Mouse (Mus musculus): ENCODE data around the gene Tmem229b. TPM values are rescaled to one million over a fixed set of nuclear protein-coding genes. Genes with fewer than 3 reads are reported as not detected.
A peak's percentile ranks its signal among the peaks of the same experiment; 100 is the strongest.

The Tmem229b gene
- total RNA-seq, 1 experiment from 2014 or later: 27.7 TPM

DNA sequence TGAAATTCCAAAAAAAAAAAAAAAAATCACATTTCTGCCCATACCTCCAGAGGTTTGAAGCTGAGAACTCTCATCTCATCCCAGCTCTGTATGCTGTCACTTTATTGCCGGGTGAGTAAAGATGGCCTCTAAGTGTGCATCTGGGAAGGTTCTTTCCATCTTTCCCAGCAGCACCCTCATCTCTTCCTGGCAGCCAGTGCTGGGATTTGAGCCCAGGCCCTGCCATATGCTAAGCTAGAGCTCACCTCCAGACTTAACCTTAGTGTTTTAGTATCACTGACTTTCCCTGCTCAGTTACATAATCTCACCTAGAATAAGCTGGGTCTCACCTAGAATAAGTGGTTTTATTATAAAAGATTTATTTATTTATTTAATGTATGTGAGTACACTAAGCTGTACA, 14.5 kb upstream of the Tmem229b start:
- ATAC-seq (replicated peaks in 1 of 2; ENCODE audit: insufficient read depth in 1 of 2, low FRiP score in 2 of 2, low TSS enrichment in 1 of 2, low read depth in 1 of 2, poor library complexity in 2 of 2, severe bottlenecking in 2 of 2): no peak

DNA sequence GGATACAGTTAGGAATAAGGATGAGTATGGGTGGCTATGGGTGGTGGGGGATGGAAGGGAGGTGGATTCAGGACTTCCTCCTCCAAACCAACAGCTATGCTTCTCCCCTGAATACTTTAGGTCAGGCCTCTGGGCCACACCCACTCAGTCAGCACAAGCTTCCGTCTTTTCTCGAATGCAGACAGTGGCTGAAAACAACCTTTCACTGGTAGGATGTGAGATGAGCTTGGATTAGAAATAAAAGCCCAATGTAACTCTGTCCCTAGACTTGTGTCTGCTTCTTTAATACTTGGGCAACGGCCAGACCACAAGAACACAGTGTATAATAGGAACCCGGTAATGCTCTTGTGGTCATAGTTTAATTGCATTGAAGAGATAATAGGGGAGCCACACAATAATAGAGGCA, 10.6 kb upstream of the Tmem229b start:
- peak; percentile 76 to 77 for ATAC-seq (replicated peaks in 1 of 2; ENCODE audit: insufficient read depth in 1 of 2, low FRiP score in 2 of 2, low TSS enrichment in 1 of 2, low read depth in 1 of 2, poor library complexity in 2 of 2, severe bottlenecking in 2 of 2)

DNA sequence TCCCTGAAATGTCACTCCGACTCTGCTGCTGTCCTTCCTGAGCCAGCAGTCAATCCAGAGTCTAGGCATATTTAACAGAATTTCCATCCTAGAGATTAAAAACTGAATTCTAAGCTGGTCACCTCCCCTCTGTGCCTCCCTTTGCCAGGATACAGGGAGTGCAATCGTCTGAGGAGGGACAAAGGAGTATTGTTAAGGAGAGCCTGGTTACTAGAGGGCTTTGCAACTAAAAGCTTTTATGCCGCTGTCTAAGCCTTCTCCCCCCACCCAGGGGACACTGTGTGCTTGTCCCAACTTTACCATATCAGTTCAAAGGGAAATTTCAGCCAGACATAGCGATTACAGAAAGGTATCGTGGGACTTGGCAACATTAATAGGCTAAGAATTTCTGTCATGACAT, 8.7 kb upstream of the Tmem229b start:
- no peak for ATAC-seq (replicated peaks in 1 of 2; ENCODE audit: insufficient read depth in 1 of 2, low FRiP score in 2 of 2, low TSS enrichment in 1 of 2, low read depth in 1 of 2, poor library complexity in 2 of 2, severe bottlenecking in 2 of 2)

DNA sequence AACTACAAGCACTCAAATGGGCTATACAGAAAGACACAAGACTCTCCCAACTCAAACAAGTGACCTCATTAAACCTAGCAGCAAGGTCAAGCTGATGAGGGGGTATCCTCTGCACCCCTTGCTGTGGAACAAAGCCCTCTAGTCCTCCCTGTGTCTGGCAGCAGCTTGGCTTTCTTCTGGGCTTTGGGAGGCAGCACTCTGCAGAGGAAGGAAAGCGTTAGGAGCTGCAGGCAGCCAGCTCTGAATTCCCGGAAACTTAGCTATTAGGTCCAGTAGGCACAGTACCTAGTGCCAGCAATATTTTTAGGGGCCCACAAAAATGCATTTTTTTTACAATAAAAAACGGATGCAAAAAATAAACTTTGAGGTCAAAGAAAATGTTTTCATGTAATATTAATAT, 3.1 kb upstream of the Tmem229b start:
- ATAC-seq (replicated peaks in 1 of 2; ENCODE audit: insufficient read depth in 1 of 2, low FRiP score in 2 of 2, low TSS enrichment in 1 of 2, low read depth in 1 of 2, poor library complexity in 2 of 2, severe bottlenecking in 2 of 2): no peak

DNA sequence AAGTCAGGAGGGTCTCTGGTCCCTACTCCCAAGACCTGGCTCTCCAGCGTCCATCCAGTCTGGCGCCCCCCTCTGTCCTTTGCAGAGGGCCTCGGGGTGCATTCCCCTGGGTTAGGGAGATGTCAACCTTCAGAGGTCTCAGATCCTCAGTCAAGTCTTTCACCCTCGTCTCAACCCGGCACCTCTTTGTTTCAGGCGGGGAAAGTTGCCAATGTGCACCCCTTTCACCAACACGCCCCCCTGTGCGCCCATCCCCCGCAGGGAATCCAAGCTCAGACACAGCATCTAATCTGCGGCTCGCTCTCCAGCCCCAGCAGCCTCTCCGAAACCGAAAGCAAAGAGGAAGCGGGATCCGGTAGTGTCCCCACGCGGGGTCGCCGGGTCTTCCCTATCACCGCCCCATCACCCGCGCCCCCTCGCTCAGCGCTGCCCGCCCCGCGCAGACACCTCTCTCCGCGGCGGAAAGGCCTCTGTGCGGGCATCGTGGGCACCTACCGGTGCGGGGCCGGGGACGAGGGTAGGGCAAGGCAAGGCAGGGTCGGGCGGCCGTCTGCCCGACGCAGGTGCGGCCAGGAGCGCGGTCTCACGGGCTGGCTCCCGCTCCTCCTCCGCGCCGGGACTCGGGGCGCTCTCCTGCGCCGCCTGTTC, 825 bp downstream of the Tmem229b start:
- ATAC-seq (replicated peaks in 1 of 2; ENCODE audit: insufficient read depth in 1 of 2, low FRiP score in 2 of 2, low TSS enrichment in 1 of 2, low read depth in 1 of 2, poor library complexity in 2 of 2, severe bottlenecking in 2 of 2): peak; percentile 66 to 80

DNA sequence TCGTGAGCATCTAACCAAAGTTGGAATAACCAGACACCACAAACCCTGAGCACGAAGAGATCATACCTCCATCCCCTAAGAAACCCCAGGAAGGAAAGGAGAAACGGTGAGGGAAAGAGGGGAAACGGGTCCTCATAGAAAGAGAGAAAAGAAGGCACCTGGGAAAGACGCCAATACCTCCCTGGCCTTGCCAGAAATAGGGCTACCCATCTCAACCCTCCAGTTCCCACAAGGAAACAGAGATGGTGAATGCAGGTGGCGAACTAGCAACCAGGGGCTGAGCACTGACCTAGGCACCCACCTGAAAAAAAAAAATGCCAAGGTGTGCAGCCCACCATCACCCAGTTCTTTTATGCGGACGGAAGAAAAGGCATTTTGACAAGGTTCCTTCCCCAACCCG, 1.4 kb downstream of the Tmem229b start:
- no peak for ATAC-seq (replicated peaks in 1 of 2; ENCODE audit: insufficient read depth in 1 of 2, low FRiP score in 2 of 2, low TSS enrichment in 1 of 2, low read depth in 1 of 2, poor library complexity in 2 of 2, severe bottlenecking in 2 of 2)

DNA sequence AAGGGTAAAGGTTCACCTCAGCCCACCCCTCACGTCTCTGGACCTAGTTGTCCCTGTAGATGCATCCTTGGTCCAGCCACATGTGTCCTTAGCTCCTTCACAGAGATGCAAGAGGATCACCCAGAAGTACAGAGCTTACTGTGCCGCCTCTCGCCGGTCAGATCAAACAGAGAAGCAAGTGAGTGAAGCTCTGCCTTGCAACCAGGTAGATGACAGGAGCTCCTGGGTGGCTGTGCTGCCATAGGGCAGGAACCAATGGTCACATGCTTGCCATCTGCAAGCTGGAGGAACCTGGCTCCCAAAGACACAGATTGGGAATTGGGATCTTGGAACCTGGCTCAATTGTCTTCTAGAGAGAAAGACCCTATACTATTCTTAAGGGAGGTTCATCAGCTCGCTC, 2.0 kb downstream of the Tmem229b start:
- ATAC-seq (replicated peaks in 1 of 2; ENCODE audit: insufficient read depth in 1 of 2, low FRiP score in 2 of 2, low TSS enrichment in 1 of 2, low read depth in 1 of 2, poor library complexity in 2 of 2, severe bottlenecking in 2 of 2): no peak

DNA sequence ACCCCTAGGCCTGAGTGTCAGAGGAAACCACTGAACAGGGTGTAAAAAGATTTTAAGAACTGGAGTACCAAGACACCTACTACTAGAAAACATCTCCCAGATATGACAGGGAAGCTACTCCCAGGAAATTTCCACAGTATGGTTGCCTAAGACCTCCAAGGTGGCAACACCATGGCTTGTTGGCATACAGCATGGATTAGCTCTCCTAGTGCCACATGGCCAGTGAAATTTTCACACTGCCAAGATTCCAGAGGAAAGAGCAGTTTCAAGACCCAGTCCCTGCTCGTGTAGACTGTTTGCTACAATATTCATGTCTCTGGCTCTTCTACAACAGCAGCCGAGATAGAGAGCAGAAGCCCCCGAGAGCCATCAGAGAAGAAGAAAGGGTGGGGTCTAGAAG, 4.4 kb downstream of the Tmem229b start:
- ATAC-seq (replicated peaks in 1 of 2; ENCODE audit: insufficient read depth in 1 of 2, low FRiP score in 2 of 2, low TSS enrichment in 1 of 2, low read depth in 1 of 2, poor library complexity in 2 of 2, severe bottlenecking in 2 of 2): no peak

DNA sequence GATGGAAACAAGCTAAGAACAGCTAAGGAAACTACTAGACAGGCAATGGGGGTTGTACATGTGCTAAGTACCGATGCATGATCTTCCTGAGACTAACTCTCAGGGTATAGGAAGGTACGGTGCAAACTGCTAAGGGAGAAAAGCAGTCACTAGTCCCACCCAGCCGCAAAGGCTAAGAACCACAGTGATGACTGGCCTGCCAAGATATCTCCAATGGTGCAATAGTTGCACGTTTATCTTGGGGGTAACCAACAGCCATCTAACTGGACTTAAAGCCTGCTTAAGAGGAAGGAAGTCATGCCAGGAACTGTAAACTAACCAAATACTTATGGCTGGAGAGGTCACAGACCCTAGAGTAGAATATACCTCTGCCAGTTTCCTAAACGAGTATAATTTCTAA, 5.0 kb downstream of the Tmem229b start:
- peak in 1 of 2 experiments; percentile 8; a peak in 1 of 4 replicates for ATAC-seq (replicated peaks in 1 of 2; ENCODE audit: insufficient read depth in 1 of 2, low FRiP score in 2 of 2, low TSS enrichment in 1 of 2, low read depth in 1 of 2, poor library complexity in 2 of 2, severe bottlenecking in 2 of 2)

DNA sequence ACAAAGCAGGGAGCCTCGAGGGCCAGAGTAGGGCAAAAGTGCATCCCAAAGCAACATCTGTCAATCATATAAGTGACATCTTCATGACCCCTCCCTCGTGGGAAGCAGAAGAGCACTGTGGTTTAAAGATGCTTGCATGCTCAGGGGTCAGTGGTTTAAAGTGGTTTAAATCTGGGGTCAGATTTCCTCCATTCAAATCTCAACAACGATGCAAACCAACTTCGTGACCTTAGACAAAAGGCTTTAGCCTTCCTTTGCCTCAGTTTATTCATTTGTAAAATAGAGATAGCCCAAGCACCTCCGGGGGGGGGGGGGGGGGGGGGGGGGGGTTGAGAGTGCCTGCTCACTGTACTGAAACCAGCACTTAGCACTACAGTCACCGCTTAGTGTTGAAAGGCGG, 10.7 kb downstream of the Tmem229b start:
- no peak for ATAC-seq (replicated peaks in 1 of 2; ENCODE audit: insufficient read depth in 1 of 2, low FRiP score in 2 of 2, low TSS enrichment in 1 of 2, low read depth in 1 of 2, poor library complexity in 2 of 2, severe bottlenecking in 2 of 2)

DNA sequence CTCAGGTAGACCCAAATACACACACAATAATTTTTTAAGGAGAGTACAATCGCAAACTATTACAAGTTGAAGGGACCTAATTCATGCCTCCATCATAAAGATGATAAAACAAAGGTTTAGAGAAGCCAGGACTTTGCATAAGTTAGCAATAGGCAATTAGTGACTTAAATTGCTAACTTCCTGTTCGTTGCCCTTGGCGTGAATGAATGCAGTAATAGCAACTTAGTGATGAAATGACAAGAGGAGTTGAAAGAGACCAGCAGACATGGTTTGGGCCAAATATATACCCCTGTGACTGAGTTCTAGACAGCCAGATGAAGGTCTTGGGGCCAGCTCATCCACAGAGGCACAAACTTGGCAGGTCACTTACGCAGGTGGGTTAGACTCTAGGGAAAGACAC, 11.2 kb downstream of the Tmem229b start:
- no peak; a peak in 1 of 4 replicates for ATAC-seq (replicated peaks in 1 of 2; ENCODE audit: insufficient read depth in 1 of 2, low FRiP score in 2 of 2, low TSS enrichment in 1 of 2, low read depth in 1 of 2, poor library complexity in 2 of 2, severe bottlenecking in 2 of 2)

DNA sequence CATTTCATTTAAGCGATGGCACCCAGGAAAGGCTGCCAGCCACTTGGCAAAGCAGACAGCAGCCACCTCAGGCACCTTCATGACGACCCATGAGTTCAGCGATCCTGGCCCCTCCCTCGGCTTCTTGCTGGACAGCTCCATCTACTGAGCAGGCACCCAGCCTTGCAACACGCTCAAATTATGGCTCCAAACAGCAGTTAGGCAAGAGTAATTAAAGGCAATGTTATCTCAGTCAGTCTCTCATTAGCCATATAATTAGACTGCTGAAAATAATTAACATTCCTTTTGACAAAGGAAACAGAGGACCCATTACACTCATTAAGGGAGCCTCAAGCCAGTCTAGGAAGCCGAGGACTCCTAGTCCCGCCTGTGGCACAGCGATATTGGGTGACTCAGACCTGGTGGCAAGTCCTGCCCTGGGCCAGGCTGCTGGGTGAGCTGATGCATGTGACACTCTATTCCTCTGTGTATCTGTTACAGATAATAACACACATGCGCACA, 19.8 kb downstream of the Tmem229b start:
- ATAC-seq (replicated peaks in 1 of 2; ENCODE audit: insufficient read depth in 1 of 2, low FRiP score in 2 of 2, low TSS enrichment in 1 of 2, low read depth in 1 of 2, poor library complexity in 2 of 2, severe bottlenecking in 2 of 2): no peak

DNA sequence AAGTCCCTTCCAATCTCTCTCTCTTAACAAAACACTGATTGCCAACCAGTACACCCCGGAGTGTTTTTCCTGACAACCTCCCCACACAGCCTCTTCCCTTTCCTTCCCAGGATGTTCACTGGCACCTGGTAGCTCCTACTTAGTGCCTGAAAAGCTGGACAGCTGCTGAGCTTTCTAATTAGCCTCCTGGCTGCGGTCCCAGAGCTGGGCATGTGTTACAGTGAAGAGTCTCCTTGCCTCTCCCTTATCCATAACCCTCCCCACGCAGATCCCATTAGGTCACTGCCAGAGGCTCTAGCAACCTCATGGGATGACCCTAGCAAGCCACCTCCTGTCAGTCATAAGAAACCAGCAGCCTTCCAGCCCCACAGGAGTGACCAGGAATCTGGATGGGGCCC, 23.4 kb downstream of the Tmem229b start:
- ATAC-seq (replicated peaks in 1 of 2; ENCODE audit: insufficient read depth in 1 of 2, low FRiP score in 2 of 2, low TSS enrichment in 1 of 2, low read depth in 1 of 2, poor library complexity in 2 of 2, severe bottlenecking in 2 of 2): no peak

DNA sequence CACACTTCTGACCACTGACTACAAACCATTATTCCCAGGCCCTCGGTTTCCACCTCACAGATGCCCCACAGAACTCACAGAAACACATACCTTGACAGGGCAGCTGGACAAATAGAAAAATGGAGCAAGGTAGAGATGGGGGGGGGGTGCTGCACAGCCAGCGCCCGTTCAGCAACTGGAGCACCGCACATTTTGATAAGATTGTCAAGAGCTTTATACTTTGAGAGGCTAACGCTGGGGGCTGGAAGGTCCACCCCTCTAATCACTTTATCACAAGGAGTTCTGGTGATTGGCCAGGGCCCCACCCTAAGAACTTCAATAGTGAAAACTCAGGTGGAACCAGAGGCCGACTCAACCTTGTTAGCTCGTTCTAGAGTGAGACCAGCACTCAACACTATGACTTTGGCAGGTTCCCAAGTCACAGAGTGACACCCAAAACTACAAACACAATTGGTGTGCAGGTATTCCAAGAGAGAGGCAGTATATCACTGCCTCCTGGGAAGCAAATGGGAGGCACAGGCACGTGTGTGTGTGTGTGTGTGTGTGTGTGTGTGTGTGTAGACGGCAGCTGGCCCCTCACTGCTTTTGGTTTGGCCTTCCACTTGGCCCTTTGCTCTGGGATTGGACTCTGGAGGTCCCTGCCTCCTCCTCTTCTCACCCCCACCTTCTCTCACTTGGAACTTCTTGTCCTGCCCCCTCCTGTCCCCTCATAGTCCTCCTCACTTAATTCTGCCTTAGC, 24.0 kb downstream of the Tmem229b start:
- no peak for ATAC-seq (replicated peaks in 1 of 2; ENCODE audit: insufficient read depth in 1 of 2, low FRiP score in 2 of 2, low TSS enrichment in 1 of 2, low read depth in 1 of 2, poor library complexity in 2 of 2, severe bottlenecking in 2 of 2)

DNA sequence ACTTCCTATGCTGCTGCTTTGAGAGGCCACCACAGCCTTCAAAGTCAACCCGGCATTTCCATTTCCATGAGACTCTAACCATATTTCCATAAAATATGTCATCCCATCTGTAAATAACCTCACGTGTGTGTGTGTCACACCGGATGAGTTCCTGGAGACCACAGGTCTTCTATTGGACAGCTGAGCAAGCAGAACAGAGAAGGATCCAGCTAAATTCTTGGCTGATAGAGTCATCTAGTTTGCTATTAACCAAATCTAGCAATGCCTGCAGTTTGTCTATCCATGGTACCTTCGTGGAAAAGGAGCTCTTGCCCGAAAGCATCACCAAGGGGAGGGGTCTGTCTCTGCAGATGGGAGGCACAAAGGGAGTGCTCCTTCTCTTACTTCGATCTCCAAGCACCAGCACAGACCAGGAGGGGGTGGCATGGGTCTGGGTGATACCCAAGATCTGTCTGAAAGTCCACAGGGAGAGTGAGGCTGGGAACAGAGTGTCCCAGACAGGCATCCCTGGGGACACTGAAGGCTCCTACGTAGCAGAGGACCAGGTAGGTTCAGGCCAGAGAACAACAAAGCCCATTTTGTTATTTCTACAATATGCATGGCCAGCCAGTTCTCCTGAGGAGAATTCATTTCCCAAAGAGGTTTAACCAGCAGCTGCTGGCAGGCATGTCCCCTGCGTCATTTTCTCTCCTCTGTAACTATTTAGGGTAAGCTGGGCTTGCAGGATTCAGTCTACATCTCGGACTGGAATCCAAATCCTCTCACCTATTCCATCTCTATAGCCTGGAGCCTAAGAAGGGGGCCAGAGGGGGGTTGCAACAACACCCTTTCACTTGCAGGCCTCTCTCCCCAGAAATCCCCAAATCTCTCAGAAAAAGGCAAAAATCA, 25.2 kb downstream of the Tmem229b start:
- no peak for ATAC-seq (replicated peaks in 1 of 2; ENCODE audit: insufficient read depth in 1 of 2, low FRiP score in 2 of 2, low TSS enrichment in 1 of 2, low read depth in 1 of 2, poor library complexity in 2 of 2, severe bottlenecking in 2 of 2)

DNA sequence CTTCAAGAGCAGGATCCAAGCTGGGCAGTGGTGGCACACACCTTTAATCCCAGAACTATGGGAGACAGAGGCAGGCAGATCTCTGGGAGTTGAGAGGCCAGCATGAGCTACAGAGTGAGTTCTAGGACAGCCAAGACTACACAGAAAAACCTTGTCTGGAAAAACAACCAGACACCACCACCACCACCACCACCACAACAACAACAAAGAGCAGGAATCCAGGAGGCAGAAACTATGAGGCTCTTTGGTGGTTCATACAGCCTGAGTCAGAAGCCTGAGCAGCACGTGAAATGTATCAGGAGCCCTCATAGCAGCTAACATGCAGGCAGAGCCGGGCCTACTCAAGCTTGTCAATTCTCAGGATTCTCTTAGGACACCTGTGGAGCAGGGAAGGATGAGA, 26.3 kb downstream of the Tmem229b start:
- ATAC-seq (replicated peaks in 1 of 2; ENCODE audit: insufficient read depth in 1 of 2, low FRiP score in 2 of 2, low TSS enrichment in 1 of 2, low read depth in 1 of 2, poor library complexity in 2 of 2, severe bottlenecking in 2 of 2): no peak

DNA sequence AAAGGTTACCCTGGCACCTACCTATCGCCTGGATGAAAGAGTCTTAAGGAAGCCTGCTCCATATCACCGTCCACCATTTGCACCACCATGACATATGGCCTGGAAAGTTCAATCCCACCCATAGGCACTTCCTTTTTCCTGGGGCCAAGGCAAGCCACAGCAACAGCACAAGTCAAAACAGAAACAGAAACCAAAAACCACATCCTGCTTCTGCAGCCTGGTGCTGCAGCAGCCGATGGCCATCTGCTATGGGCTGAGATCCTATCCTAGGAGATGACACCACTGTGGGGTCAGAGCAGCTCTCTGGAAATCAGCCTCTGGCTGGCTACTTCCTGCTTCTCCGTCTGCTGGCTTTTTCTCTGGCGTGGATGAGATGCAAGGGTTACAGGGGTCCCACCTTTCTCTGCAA, 26.7 kb downstream of the Tmem229b start:
- peak; percentile 93 to 96 for ATAC-seq (replicated peaks in 1 of 2; ENCODE audit: insufficient read depth in 1 of 2, low FRiP score in 2 of 2, low TSS enrichment in 1 of 2, low read depth in 1 of 2, poor library complexity in 2 of 2, severe bottlenecking in 2 of 2)

DNA sequence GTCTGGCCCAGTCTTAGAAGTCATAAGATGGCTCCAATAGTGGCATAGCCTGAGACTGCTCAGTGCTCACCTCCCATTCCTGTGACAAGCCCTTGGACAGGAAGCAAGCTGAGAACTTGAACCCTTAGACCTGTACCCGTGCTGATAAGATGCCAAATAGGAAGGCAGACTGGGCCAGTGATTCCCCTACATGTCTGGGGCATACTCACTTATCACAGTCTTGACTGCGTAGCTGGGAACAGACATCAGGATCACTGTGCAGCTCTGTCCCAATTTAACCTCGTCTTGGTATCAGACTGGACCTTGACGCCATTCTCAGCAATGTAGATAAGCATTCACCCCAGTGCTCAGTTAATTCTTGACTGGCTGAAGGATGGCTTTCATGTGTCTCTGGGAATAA, 29.9 kb downstream of the Tmem229b start:
- ATAC-seq (replicated peaks in 1 of 2; ENCODE audit: insufficient read depth in 1 of 2, low FRiP score in 2 of 2, low TSS enrichment in 1 of 2, low read depth in 1 of 2, poor library complexity in 2 of 2, severe bottlenecking in 2 of 2): no peak

All from hematopoietic stem cell, adult 5-6 weeks (primary cell).